Mouse (Mus musculus): ENCODE results near the gene Il12a. TPM values are rescaled to one million over a fixed set of nuclear protein-coding genes. Genes with fewer than 3 reads are reported as not detected.

The Il12a gene
- polyA plus RNA-seq, 1 experiment from 2014 or later: not detected

- no peaks in the 10 kb centered on the region for H3K27me3 ChIP-seq (ENCODE audit: control insufficient read depth, insufficient read depth, low read length)
- H3K27ac ChIP-seq (replicated peaks; ENCODE audit: low read depth, low read length): no peak overlapping the region
- DNase-seq (ENCODE audit: low spot score): no peak
- 81% methylated on average over 4 of the region's 4 CpGs for WGBS
- no peaks in the 10 kb centered on the region for H3K9me3 ChIP-seq (replicated peaks; ENCODE audit: control insufficient read depth, low read length)
- no peak overlapping the region for H3K9ac ChIP-seq (replicated peaks; ENCODE audit: low read length)
- no peak overlapping the region for H3K4me3 ChIP-seq (ENCODE audit: low read depth, low read length)
- no peak overlapping the region for H3K4me2 ChIP-seq (ENCODE audit: low read depth, low read length)
- H3K36me3 ChIP-seq (replicated peaks; ENCODE audit: control insufficient read depth, insufficient read depth, low read depth, low read length): no peaks in the 10 kb centered on the region
- no peak for ATAC-seq (replicated peaks; ENCODE audit: insufficient number of reproducible peaks, low FRiP score, low TSS enrichment, low read depth)
- H3K4me1 ChIP-seq (ENCODE audit: control insufficient read depth, insufficient read depth, low read length): no peaks in the 10 kb centered on the region
Measured at GRCm38 (mm10) chr3:68660538-68660937, 29.9 kb upstream of the Il12a start.

GRCm38 (mm10) chr3:68662386-68662785 is 28.1 kb upstream of the Il12a start:
- H3K27ac ChIP-seq (replicated peaks; ENCODE audit: low read depth, low read length): no peak overlapping the region
- no peak overlapping the region for H3K9ac ChIP-seq (replicated peaks; ENCODE audit: low read length)
- H3K4me2 ChIP-seq (ENCODE audit: low read depth, low read length): no peak overlapping the region
- DNase-seq (ENCODE audit: low spot score) (no peak), ATAC-seq (replicated peaks; ENCODE audit: insufficient number of reproducible peaks, low FRiP score, low TSS enrichment, low read depth) (no peak)
- H3K9me3 ChIP-seq (replicated peaks; ENCODE audit: control insufficient read depth, low read length): no peaks in the 10 kb centered on the region
- H3K4me1 ChIP-seq (ENCODE audit: control insufficient read depth, insufficient read depth, low read length): no peaks in the 10 kb centered on the region
- H3K27me3 ChIP-seq (ENCODE audit: control insufficient read depth, insufficient read depth, low read length): no peaks in the 10 kb centered on the region
- no peak overlapping the region for H3K4me3 ChIP-seq (ENCODE audit: low read depth, low read length)
- 83% methylated on average over 5 of the region's 5 CpGs for WGBS
- no peaks in the 10 kb centered on the region for H3K36me3 ChIP-seq (replicated peaks; ENCODE audit: control insufficient read depth, insufficient read depth, low read depth, low read length)

GRCm38 (mm10) chr3:68664337-68664736 is 26.1 kb upstream of the Il12a start:
- no peaks in the 10 kb centered on the region for H3K36me3 ChIP-seq (replicated peaks; ENCODE audit: control insufficient read depth, insufficient read depth, low read depth, low read length)
- DNase-seq (ENCODE audit: low spot score) (no peak), ATAC-seq (replicated peaks; ENCODE audit: insufficient number of reproducible peaks, low FRiP score, low TSS enrichment, low read depth) (no peak)
- H3K27me3 ChIP-seq (ENCODE audit: control insufficient read depth, insufficient read depth, low read length): no peaks in the 10 kb centered on the region
- H3K27ac ChIP-seq (replicated peaks; ENCODE audit: low read depth, low read length): no peak overlapping the region
- H3K4me2 ChIP-seq (ENCODE audit: low read depth, low read length): no peak overlapping the region
- 84% methylated on average over 6 of the region's 6 CpGs for WGBS
- no peaks in the 10 kb centered on the region for H3K4me1 ChIP-seq (ENCODE audit: control insufficient read depth, insufficient read depth, low read length)
- no peak overlapping the region for H3K4me3 ChIP-seq (ENCODE audit: low read depth, low read length)
- no peaks in the 10 kb centered on the region for H3K9me3 ChIP-seq (replicated peaks; ENCODE audit: control insufficient read depth, low read length)
- H3K9ac ChIP-seq (replicated peaks; ENCODE audit: low read length): no peak overlapping the region

- Histone ChIP-seq H3K27me3 (ENCODE audit: control insufficient read depth, insufficient read depth, low read length) (no peaks in the 10 kb centered on the region), H3K9me3 (replicated peaks; ENCODE audit: control insufficient read depth, low read length) (no peaks in the 10 kb centered on the region), H3K9ac (replicated peaks; ENCODE audit: low read length) (no peak overlapping the region), H3K4me3 (ENCODE audit: low read depth, low read length) (no peak overlapping the region), H3K36me3 (replicated peaks; ENCODE audit: control insufficient read depth, insufficient read depth, low read depth, low read length) (no peaks in the 10 kb centered on the region), H3K27ac (replicated peaks; ENCODE audit: low read depth, low read length) (no peak overlapping the region), H3K4me2 (ENCODE audit: low read depth, low read length) (no peak overlapping the region), H3K4me1 (ENCODE audit: control insufficient read depth, insufficient read depth, low read length) (no peaks in the 10 kb centered on the region)
- ATAC-seq (replicated peaks; ENCODE audit: insufficient number of reproducible peaks, low FRiP score, low TSS enrichment, low read depth) (no peak), DNase-seq (ENCODE audit: low spot score) (no peak)
- WGBS: 82% methylated on average over 7 of the region's 7 CpGs
Measured at GRCm38 (mm10) chr3:68666377-68666776, 24.1 kb upstream of the Il12a start.

- Histone ChIP-seq H3K9ac (replicated peaks; ENCODE audit: low read length) (no peak overlapping the region), H3K27ac (replicated peaks; ENCODE audit: low read depth, low read length) (no peak overlapping the region), H3K27me3 (ENCODE audit: control insufficient read depth, insufficient read depth, low read length) (no peaks in the 10 kb centered on the region), H3K4me3 (ENCODE audit: low read depth, low read length) (no peak overlapping the region), H3K36me3 (replicated peaks; ENCODE audit: control insufficient read depth, insufficient read depth, low read depth, low read length) (no peaks in the 10 kb centered on the region), H3K4me2 (ENCODE audit: low read depth, low read length) (no peak overlapping the region), H3K9me3 (replicated peaks; ENCODE audit: control insufficient read depth, low read length) (no peaks in the 10 kb centered on the region), H3K4me1 (ENCODE audit: control insufficient read depth, insufficient read depth, low read length) (no peaks in the 10 kb centered on the region)
- 88% methylated on average over 1 of the region's 1 CpGs for whole genome bisulfite sequencing
- no peak for ATAC-seq (replicated peaks; ENCODE audit: insufficient number of reproducible peaks, low FRiP score, low TSS enrichment, low read depth)
- DNase-seq (ENCODE audit: low spot score): no peak
Measured at GRCm38 (mm10) chr3:68667852-68668251, 22.6 kb upstream of the Il12a start.

GRCm38 (mm10) chr3:68669418-68669974 is 20.9 kb upstream of the Il12a start:
- Histone ChIP-seq H3K4me3 (ENCODE audit: low read depth, low read length) (no peak overlapping the region), H3K36me3 (replicated peaks; ENCODE audit: control insufficient read depth, insufficient read depth, low read depth, low read length) (no peaks in the 10 kb centered on the region), H3K27me3 (ENCODE audit: control insufficient read depth, insufficient read depth, low read length) (no peaks in the 10 kb centered on the region), H3K4me2 (ENCODE audit: low read depth, low read length) (no peak overlapping the region), H3K4me1 (ENCODE audit: control insufficient read depth, insufficient read depth, low read length) (no peaks in the 10 kb centered on the region), H3K9me3 (replicated peaks; ENCODE audit: control insufficient read depth, low read length) (no peaks in the 10 kb centered on the region), H3K9ac (replicated peaks; ENCODE audit: low read length) (no peak overlapping the region), H3K27ac (replicated peaks; ENCODE audit: low read depth, low read length) (no peak overlapping the region)
- WGBS: 83% methylated on average over 5 of the region's 5 CpGs
- ATAC-seq (replicated peaks; ENCODE audit: insufficient number of reproducible peaks, low FRiP score, low TSS enrichment, low read depth): no peak
- DNase-seq (ENCODE audit: low spot score): no peak

- WGBS: 59% methylated on average over 2 of the region's 2 CpGs
- no peak for ATAC-seq (replicated peaks; ENCODE audit: insufficient number of reproducible peaks, low FRiP score, low TSS enrichment, low read depth)
- DNase-seq (ENCODE audit: low spot score): no peak
- Histone ChIP-seq H3K9me3 (replicated peaks; ENCODE audit: control insufficient read depth, low read length) (no peaks in the 10 kb centered on the region), H3K9ac (replicated peaks; ENCODE audit: low read length) (no peak overlapping the region), H3K4me1 (ENCODE audit: control insufficient read depth, insufficient read depth, low read length) (no peaks in the 10 kb centered on the region), H3K4me2 (ENCODE audit: low read depth, low read length) (no peak overlapping the region), H3K27ac (replicated peaks; ENCODE audit: low read depth, low read length) (no peak overlapping the region), H3K27me3 (ENCODE audit: control insufficient read depth, insufficient read depth, low read length) (no peaks in the 10 kb centered on the region), H3K4me3 (ENCODE audit: low read depth, low read length) (no peak overlapping the region), H3K36me3 (replicated peaks; ENCODE audit: control insufficient read depth, insufficient read depth, low read depth, low read length) (no peaks in the 10 kb centered on the region)
Measured at GRCm38 (mm10) chr3:68674721-68675120, 15.7 kb upstream of the Il12a start.

GRCm38 (mm10) chr3:68675216-68675835 is 15.1 kb upstream of the Il12a start:
- Histone ChIP-seq H3K9ac (replicated peaks; ENCODE audit: low read length) (no peak overlapping the region), H3K36me3 (replicated peaks; ENCODE audit: control insufficient read depth, insufficient read depth, low read depth, low read length) (no peaks in the 10 kb centered on the region), H3K4me3 (ENCODE audit: low read depth, low read length) (no peak overlapping the region), H3K9me3 (replicated peaks; ENCODE audit: control insufficient read depth, low read length) (no peaks in the 10 kb centered on the region), H3K27me3 (ENCODE audit: control insufficient read depth, insufficient read depth, low read length) (no peaks in the 10 kb centered on the region), H3K4me1 (ENCODE audit: control insufficient read depth, insufficient read depth, low read length) (no peaks in the 10 kb centered on the region), H3K4me2 (ENCODE audit: low read depth, low read length) (no peak overlapping the region), H3K27ac (replicated peaks; ENCODE audit: low read depth, low read length) (no peak overlapping the region)
- no peak for ATAC-seq (replicated peaks; ENCODE audit: insufficient number of reproducible peaks, low FRiP score, low TSS enrichment, low read depth)
- WGBS: 85% methylated on average over 12 of the region's 12 CpGs
- no peak for DNase-seq (ENCODE audit: low spot score)
